Mouse (Mus musculus) embryonic facial prominence, embryonic 11.5 days (tissue): Measurements from ENCODE around the gene Xlr4c. TPM values are rescaled to one million over a fixed set of nuclear protein-coding genes. Genes with fewer than 3 reads are reported as not detected.
"Not testable (repeated sequence)": the region's sequence is repeated elsewhere in the genome, so short reads cannot be mapped to it uniquely, and the experiment has no call there.

ENCODE experiments used
- ATAC-seq: fragments of 200-750 bp; cut with Nextera tagmentation; replicated peaks from 2 replicates; pipeline ENCODE4 v1.8.0; 2017; ENCODE audit warnings: low read depth; ENCODE audit not compliant: insufficient number of reproducible peaks, low FRiP score, low TSS enrichment
- DNase-seq: peaks from one replicate; pipeline ENCODE4 v3.0.0-alpha.2; 2015; ENCODE audit warnings: low spot score
- H3K27ac ChIP-seq: fragments of 300-500 bp; sonication (generic); replicated peaks from 2 replicates; pipeline ENCODE4 v1.5.1; 2014; ENCODE audit warnings: mild to moderate bottlenecking, low read depth, low read length, control low read depth
- H3K27me3 ChIP-seq: fragments of 300-500 bp; sonication (generic); 2 replicates; pipeline ENCODE4 v1.6.1; 2014; ENCODE audit warnings: mild to moderate bottlenecking, low read length, moderate library complexity, mixed read lengths; ENCODE audit not compliant: control insufficient read depth, insufficient read depth
- H3K36me3 ChIP-seq: fragments of 300-500 bp; sonication (generic); replicated peaks from 2 replicates; pipeline ENCODE4 v1.6.1; 2014; ENCODE audit warnings: low read depth, mild to moderate bottlenecking, low read length, moderate library complexity, mixed read lengths; ENCODE audit not compliant: control insufficient read depth, insufficient read depth
- H3K4me1 ChIP-seq: fragments of 300-500 bp; sonication (generic); 2 replicates; pipeline ENCODE4 v1.6.1; 2014; ENCODE audit warnings: low read length, mixed read lengths; ENCODE audit not compliant: control insufficient read depth, insufficient read depth
- H3K4me2 ChIP-seq: fragments of 300-500 bp; sonication (generic); 2 replicates; pipeline ENCODE4 v1.6.1; 2014; ENCODE audit warnings: low read depth, mild to moderate bottlenecking, control low read depth, low read length, moderate library complexity
- H3K4me3 ChIP-seq: fragments of 300-500 bp; sonication (generic); 2 replicates; pipeline ENCODE4 v1.5.1; 2014; ENCODE audit warnings: low read depth, low read length, control low read depth
- H3K9ac ChIP-seq: fragments of 300-500 bp; sonication (generic); replicated peaks from 2 replicates; pipeline ENCODE4 v1.6.1; 2014; ENCODE audit warnings: mild to moderate bottlenecking, control low read depth, low read length
- H3K9me3 ChIP-seq: fragments of 300-500 bp; sonication (generic); replicated peaks from 2 replicates; pipeline ENCODE4 v1.6.1; 2016; ENCODE audit warnings: mild to moderate bottlenecking, low read length, inconsistent platforms, mixed read lengths; ENCODE audit not compliant: control insufficient read depth
- WGBS: fragments of 180-500 bp; shearing (Covaris S2); extraction: QIAGEN DNeasy Blood & Tissue Kit; methylation state at CpG from one replicate; pipeline ENCODE4 v1.1.7; 2014; 5-methylcytosine and 5-hydroxymethylcytosine counted together
- polyA plus RNA-seq: library from polyadenylated mRNA; unstranded; fragments of >200 nt; fragmentation: Nextera tagmentation; extraction: Ambion mirVana; gene quantifications from 2 replicates; pipeline ENCODE4 v1.2.1, GENCODE M21; 2014

Gene Xlr4c
- polyA plus RNA-seq = not detected in 2 replicates

GRCm38 (mm10) chrX:73242821-73243325 is at the start of gene Xlr4c:
Gene Xlr4c (minus strand): TSS chrX:73243130.
- not testable (repeated sequence) for H3K4me2 ChIP-seq, H3K36me3 ChIP-seq, H3K9me3 ChIP-seq, H3K9ac ChIP-seq, H3K4me1 ChIP-seq, H3K27me3 ChIP-seq, DNase-seq, H3K27ac ChIP-seq, H3K4me3 ChIP-seq, ATAC-seq
- WGBS = 85% methylated on average over 13 of the region's 14 CpGs

GRCm38 (mm10) chrX:73265270-73265669 is 22.3 kb upstream of the Xlr4c start, which contains the start of gene Xlr3c:
Gene Xlr3c (minus strand): TSS chrX:73265390.
- H3K4me1 ChIP-seq, H3K4me3 ChIP-seq, H3K9me3 ChIP-seq, H3K4me2 ChIP-seq, H3K27me3 ChIP-seq, H3K9ac ChIP-seq, DNase-seq, H3K27ac ChIP-seq, ATAC-seq, H3K36me3 ChIP-seq: not testable (repeated sequence)
- 87% methylated on average over 12 of the region's 14 CpGs for WGBS

- H3K9me3 ChIP-seq, H3K9ac ChIP-seq, H3K27me3 ChIP-seq, DNase-seq, H3K27ac ChIP-seq, ATAC-seq, H3K4me3 ChIP-seq, H3K36me3 ChIP-seq, H3K4me2 ChIP-seq, H3K4me1 ChIP-seq: not testable (repeated sequence)
- 82% methylated on average over 1 of the region's 2 CpGs for WGBS
Measured at GRCm38 (mm10) chrX:73262428-73262827, 19.5 kb upstream of the Xlr4c start.

DNA sequence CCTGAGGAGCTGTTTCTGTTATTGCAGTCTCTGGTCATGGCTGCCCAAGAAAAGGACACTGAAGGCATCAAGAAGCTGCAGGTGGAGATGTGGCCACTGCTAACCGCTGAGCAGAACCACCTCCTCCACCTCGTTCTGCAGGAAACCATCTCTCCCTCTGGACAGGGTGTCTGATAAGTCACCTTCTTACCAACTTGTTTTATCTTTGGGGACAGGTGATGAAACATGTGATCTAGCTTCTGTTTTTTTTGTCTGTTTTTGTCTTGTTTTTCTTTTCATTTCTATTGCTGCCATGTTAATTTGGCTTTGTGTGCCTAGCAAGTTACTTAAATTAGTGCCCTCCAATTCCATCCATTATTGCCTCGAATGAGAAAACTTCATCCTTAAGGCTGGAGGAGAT is 13.6 kb downstream of the Xlr4c start:
- DNase-seq = no peak
- no peaks in the 10 kb centered on the region for H3K36me3 ChIP-seq
- H3K4me2 ChIP-seq = peak overlapping the region; percentile 76
- H3K9me3 ChIP-seq = no peaks in the 10 kb centered on the region
- 0 out of 2 replicates have a peak, but pooled peaks cover 2% of the 10 kb centered on the region for H3K27me3 ChIP-seq
- WGBS = 41% methylated on average over 3 of the region's 3 CpGs
- H3K4me1 ChIP-seq = no peaks in the 10 kb centered on the region
- ATAC-seq = no peak
- H3K27ac ChIP-seq = no peak overlapping the region
- peak overlapping the region; percentile 55 for H3K4me3 ChIP-seq
- peak overlapping the region; percentile 62 for H3K9ac ChIP-seq

- ATAC-seq (peak; percentile 71), DNase-seq (peak; percentile 5)
- Histone ChIP-seq H3K4me2 (peak overlapping the region; percentile 76), H3K4me1 (no peaks in the 10 kb centered on the region), H3K27me3 (0 out of 2 replicates have a peak, but pooled peaks cover 2% of the 10 kb centered on the region), H3K36me3 (no peaks in the 10 kb centered on the region), H3K27ac (peak overlapping the region; percentile 35), H3K4me3 (peak overlapping the region; percentile 55), H3K9me3 (no peaks in the 10 kb centered on the region), H3K9ac (peak overlapping the region; percentile 62)
- 18% methylated on average over 32 of the region's 51 CpGs for WGBS
Measured at GRCm38 (mm10) chrX:73228606-73229214, 14.2 kb downstream of the Xlr4c start.

DNA sequence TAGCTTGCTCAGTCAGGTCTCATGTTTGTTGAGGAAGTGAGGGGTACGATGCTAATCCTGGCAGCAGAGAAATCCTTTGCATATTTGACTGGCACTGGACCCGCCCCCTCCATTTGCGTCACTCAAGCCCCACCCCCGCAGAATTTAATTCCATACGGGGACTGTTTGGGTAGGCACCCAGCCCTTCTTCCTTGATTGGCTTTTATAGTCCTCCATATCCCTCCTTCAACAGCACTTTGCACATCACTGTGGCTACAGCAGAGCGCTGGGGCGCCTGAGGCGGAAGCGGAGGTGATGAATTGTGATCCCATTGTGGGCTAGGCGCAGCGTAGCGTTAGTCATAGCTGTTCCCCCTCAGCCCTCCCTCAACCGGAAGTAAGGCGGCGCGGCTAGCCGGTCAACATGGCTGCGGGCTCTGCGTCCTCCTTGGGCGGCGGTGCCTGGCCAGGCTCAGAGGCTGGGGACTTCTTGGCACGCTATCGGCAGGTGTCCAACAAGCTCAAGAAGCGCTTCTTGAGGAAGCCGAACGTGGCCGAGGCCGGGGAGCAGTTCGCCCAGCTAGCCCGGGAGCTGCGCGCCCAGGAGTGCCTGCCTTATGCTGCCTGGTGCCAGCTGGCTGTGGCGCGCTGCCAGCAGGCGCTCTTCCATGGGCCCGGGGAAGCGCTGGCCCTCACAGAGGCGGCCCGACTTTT is 14.9 kb downstream of the Xlr4c start, which contains the start of gene F8a:
Gene F8a (plus strand): TSS at position 378 of the 692 bp plus-strand sequence.
- Histone ChIP-seq H3K36me3 (no peaks in the 10 kb centered on the region), H3K9me3 (no peaks in the 10 kb centered on the region), H3K4me2 (peak within 1 kb of the TSS; percentile 76), H3K4me3 (peak within 1 kb of the TSS; percentile 55), H3K27me3 (0 out of 2 replicates have a peak, but pooled peaks cover 2% of the 10 kb centered on the region), H3K27ac (peak within 1 kb of the TSS; percentile 35), H3K4me1 (no peaks in the 10 kb centered on the region), H3K9ac (peak within 1 kb of the TSS; percentile 62)
- peak; percentile 77 for DNase-seq
- 24% methylated on average over 32 of the region's 39 CpGs for WGBS
- peak; percentile 92 for ATAC-seq

GRCm38 (mm10) chrX:73225365-73225764 is 17.6 kb downstream of the Xlr4c start:
- 68% methylated on average over 1 of the region's 1 CpGs for WGBS
- no peak for DNase-seq

More at GRCm38 (mm10) chrX:73225365-73225764, 17.6 kb downstream of the Xlr4c start:
- H3K4me1 ChIP-seq = no peaks in the 10 kb centered on the region
- no peak overlapping the region for H3K9ac ChIP-seq
- no peak for ATAC-seq
- H3K9me3 ChIP-seq = no peaks in the 10 kb centered on the region
- H3K36me3 ChIP-seq = no peaks in the 10 kb centered on the region
- 0 out of 2 replicates have a peak, but pooled peaks cover 2% of the 10 kb centered on the region for H3K27me3 ChIP-seq
- H3K4me3 ChIP-seq = no peak overlapping the region
- no peak overlapping the region for H3K27ac ChIP-seq
- no peak overlapping the region for H3K4me2 ChIP-seq
